Mouse (Mus musculus) gastrocnemius, postnatal 10 days (tissue): ENCODE data around the gene Dhx57. TPM values are rescaled to one million over a fixed set of nuclear protein-coding genes. Genes with fewer than 3 reads are reported as not detected.
"Not testable (repeated sequence)": the region's sequence is repeated elsewhere in the genome, so short reads cannot be mapped to it uniquely, and the experiment has no call there.

Experiments used
- DNase-seq: peaks from one replicate; pipeline ENCODE4 v3.0.0; 2021; ENCODE audit warnings: mixed read lengths
- total RNA-seq, 2 experiments: library from RNA; stranded (reverse); gene quantifications; 2 replicates each; pipeline ENCODE4 v1.2.3; 2021

The Dhx57 gene
- total RNA-seq, 2 experiments from 2014 or later: 8.4 to 11.7 TPM

DNA sequence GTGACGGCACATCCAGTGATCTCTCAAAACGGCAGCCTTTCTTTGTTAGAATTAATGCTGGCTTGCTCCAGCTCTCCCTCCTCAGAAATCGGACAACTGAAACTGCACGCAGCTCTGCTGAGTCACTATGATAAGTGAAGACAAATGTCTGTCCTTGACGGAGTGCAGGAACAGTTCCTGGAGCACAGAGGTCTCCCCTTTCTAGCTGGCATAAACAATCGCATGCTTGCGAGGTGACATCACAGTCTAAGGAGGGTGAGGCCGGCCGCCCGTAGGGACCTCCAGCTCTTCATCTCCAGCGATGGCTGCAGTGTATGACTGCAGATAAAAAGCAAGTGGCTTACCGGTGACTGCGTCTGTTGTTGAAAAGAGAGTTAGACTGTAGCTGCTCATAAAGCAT lies 35.1 kb downstream of the Dhx57 start:
- peak; percentile 49 for DNase-seq

- no peak for DNase-seq
Measured at GRCm38 (mm10) chr17:80254421-80254820, 35.9 kb downstream of the Dhx57 start.

DNA sequence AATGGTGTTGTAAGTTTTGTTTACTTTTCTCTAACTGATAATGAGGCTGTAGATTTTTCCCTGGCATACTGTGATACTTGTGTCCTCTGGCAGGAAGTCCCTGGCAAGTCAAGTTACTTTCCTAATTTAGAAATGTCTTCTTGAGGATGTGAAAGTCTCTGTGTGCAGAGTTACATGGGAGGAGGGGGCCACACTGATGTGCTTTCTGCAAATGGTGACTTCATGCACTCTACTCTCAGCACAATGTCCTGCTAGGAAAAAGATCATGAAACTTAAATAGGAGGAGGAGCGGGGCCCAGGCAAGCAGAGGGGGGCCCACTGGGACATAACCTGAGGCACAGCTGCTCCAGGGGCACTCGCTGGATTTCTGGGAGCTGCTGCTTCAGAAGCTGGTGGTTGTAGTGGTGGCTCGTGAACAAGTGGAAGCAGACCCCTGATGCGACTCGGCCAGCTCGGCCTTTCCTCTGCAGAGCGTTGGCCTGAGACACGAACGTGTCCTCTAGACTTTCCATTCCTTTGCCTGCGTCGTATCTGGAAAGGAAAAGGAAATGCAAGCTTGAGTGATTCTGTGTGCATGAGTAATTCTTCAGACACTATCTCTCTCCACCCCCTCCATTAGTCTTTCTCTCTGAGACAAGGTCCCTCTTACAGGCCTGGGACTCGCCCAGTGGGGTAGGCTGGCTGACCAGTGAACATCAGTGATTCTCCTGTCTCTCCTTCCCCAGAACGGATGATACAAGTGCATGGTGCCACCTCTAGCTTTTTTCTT lies 37.3 kb downstream of the Dhx57 start:
- no peak for DNase-seq

GRCm38 (mm10) chr17:80243116-80243515 lies 47.2 kb downstream of the Dhx57 start:
- DNase-seq: no peak

DNA sequence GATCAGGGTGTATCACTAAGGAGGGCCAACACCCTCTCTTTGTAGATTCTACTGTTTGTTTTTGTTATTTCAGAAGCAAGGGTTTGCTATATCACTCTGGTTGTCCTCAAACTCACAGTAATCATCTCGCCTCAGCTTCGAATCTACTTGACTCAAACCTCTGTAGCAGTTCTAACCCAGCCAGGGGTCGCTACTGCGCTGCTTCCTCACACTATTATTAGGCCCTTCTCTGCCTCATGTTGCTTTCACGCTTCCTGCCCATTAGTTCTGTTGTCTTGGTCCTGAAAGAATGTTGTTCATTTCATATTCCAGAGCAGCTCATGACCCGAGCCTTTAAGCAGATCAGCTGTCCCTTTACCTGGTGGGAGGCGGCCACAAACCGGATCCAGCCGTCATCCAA lies 48.7 kb downstream of the Dhx57 start:
- DNase-seq: no peak

- no peak for DNase-seq
Measured at GRCm38 (mm10) chr17:80237475-80237874, 52.8 kb downstream of the Dhx57 start.

DNA sequence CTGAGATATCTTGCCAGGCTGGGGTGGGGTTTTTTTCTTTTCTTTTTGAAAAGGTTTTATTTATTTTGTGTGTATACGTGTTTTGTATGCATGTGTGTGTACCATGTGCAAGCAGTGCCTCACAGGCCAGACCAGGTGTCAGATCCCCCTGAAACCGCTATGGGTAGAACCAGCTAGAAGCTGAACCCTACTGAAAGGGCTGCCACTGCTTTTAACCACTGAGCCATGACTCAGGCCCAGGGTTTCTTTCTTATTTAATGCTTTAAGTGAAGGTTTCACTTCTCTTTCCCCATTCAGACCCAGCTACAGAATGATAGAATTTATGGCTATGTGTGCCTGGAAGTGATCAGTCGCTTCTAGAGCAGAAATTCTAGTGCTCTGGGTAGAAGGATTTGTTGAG lies 53.5 kb downstream of the Dhx57 start:
- no peak for DNase-seq

DNA sequence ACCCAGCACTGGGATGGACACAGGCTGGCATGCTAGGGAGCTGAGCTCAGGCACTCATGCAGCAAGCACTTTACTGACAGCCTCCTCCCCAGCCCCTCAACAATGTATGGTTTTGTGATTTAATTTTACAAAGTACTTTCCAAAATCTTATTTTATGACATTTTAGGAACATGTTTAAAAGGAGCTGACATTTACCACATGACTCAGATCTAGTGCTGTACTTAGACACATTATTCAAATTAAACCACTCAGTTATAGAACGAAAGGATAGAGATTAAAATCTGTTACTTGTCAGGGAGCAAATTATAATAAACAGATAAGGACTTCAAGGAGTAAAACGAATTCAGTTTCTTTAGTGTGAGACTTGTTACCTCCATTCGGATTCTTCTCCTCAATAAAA lies 54.8 kb downstream of the Dhx57 start:
- no peak for DNase-seq

- no peak for DNase-seq
Measured at GRCm38 (mm10) chr17:80234376-80234775, 55.9 kb downstream of the Dhx57 start.

- DNase-seq: no peak
Measured at GRCm38 (mm10) chr17:80233844-80234243, 56.4 kb downstream of the Dhx57 start.

GRCm38 (mm10) chr17:80229396-80229795 lies 60.9 kb downstream of the Dhx57 start:
- peak; percentile 21 for DNase-seq

GRCm38 (mm10) chr17:80225142-80225541 lies 65.1 kb downstream of the Dhx57 start:
- DNase-seq: not testable (repeated sequence)

DNA sequence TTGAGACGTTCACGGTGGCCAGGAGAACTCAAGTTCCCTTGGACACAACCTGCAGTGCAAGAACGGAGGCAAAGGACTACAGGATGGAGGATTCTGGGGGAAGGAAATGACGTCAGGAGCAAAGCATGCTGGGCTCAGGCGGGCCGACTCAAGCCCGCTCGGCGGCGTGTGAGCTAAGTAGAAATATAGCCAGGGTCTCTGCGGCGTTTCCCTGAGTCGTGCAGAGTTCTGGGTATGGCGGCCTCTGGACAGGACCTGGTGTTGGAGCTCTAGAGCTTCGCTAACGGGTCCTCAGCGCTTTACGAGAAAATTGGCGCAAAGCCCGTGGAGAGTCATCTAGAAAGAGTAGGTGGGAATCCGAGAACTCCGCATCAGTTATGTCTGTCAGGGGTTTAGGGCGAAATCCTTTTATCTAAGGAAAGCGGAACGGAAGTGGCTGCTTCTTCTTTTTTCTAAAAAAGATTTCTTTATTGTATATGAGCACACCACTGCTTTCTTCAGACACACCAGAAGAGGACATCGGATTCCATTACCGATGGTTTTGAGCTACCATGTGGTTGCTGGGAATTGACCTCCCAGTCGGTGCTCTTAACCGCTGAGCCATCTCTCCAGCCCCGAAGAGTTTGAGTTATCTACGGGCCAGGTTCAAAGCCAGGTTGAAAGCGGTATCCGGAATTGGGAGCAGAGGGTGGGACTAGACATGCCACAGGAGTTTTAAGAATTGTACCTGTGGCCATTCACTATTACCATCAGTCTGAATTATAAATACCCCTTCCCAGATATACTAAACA lies 65.8 kb downstream of the Dhx57 start, which contains the start of gene Gemin6:
Gene Gemin6 (plus strand): TSS at position 116 of the 791 bp plus-strand sequence.
- DNase-seq: peak; percentile 71

DNA sequence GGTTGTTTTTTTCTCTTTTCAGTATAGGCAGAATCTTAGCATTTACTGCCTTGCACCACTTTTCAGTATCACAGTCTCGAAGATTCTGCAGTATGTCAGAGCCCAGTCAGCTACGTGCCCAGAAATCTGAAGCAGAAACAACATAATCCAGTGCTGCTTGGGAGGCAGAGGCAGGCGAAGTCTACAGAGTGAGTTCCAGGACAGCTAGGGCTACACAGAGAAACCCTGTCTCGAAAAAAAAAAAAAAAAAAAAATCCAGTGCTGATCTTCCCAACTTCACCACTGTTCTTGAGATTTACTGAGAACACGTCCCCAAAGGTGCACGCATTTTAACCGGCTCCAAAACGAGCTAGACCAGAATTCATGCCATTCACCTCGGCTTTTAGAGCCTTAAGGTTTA lies 66.4 kb downstream of the Dhx57 start:
- DNase-seq: no peak

DNA sequence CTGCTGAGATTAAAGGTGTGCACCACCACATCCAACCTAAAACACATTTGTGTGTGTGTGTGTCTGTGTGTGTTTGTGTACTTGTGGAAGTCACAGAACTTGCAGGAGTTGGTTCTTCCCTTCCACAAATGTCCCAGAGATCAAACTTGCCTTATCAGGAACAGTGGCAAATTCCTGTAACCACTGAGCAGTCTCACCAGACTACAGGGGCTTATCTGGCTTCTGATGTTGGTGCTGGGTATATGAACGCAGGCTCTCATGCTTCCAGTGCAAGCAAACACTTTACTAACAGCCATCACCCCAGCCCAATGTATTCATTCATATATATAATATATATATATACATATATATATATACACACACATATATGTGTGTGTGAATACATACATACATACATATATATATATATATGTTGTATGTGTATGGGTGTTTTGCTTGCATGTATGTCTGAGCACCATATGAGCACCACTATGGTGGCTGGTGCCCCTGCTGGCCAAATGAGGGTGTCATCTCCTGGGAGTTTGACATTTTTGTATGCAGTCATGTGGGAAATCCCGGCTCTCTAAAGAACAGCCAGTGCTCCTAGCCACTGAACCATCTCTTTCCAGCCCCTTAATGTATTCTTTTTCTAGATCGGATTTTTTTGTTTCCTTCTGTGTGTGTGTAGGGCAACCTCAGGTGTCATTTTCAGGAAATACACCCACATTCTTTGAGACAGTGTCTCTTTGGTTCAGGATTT lies 68.2 kb downstream of the Dhx57 start:
- no peak for DNase-seq

DNA sequence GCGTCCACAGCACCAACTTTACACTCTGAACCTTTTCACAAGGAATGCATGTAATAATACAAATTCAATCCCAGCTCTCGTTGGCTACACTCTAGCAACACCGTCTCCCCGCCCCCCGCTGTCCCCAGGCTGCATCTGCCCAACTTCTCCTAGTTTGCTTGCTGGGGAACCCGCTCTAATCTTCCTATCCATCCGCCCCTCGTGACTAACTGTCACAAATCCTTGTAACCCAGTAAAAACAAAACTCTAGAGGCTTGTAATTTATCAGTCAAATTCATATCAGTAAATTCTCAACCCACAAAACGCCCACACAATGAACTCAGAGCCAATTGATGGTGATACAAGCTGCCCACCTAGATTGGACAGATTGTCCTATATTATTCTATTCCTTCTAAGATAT lies 69.1 kb downstream of the Dhx57 start:
- DNase-seq: no peak

GRCm38 (mm10) chr17:80220131-80220530 lies 70.1 kb downstream of the Dhx57 start:
- no peak for DNase-seq

DNA sequence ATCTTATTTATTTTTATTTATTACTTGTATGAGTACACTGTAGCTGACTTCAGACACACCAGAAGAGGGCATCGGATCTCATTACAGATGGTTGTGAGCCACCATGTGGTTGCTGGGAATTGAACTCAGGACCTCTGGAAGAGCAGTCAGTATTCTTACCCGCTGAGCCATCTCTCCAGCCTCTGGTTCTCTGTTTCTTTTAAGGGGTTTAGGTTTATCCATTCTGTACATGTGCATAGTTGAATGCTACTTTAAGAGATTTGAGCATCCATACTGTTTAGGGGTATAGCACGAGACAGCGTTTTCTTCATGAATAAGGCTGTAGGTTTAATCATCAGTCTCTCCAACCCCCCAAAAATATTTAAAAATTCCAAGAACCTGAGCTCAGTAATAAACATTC lies 76.3 kb downstream of the Dhx57 start:
- DNase-seq: not testable (repeated sequence)

GRCm38 (mm10) chr17:80206671-80207581 lies 83.3 kb downstream of the Dhx57 start, which contains the start of the genes Srsf7 and Ttc39d:
Gene Srsf7 (minus strand): TSS chr17:80207307.
Gene Ttc39d (plus strand): TSS chr17:80207460.
- peak; percentile 98 for DNase-seq

- peak; percentile 63 for DNase-seq
Measured at GRCm38 (mm10) chr17:80206301-80206670, 84.0 kb downstream of the Dhx57 start.

- DNase-seq: no peak
Measured at GRCm38 (mm10) chr17:80205657-80206056, 84.6 kb downstream of the Dhx57 start.
